Mouse (Mus musculus): Measurements from ENCODE around the gene Lrrc74a. TPM values are rescaled to one million over a fixed set of nuclear protein-coding genes. Genes with fewer than 3 reads are reported as not detected.

Lrrc74a gene
- total and polyA plus RNA-seq, 2 experiments: not detected

DNA sequence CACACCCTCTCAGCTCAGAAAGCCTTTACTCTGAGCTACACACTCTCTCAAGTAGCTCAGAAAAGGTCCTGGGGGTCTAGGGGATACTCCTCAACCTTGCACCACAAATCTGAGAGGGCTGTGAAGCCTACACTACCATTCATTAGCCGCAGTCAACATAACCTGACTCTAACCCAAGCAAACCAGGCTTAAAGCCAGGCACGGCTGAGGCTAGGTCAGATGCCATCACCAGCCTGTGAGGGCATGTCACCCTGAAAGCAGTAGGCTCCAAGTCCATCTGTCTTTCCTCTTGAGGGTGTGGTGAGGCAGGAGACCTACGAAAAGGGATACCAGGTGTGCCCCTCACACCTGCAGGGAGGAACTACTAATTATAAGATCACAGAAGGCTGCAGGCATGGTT lies 62.2 kb downstream of the Lrrc74a start:
- peaks cover 28% of the 10 kb centered on the region for H3K4me1 ChIP-seq (ENCODE audit: control insufficient read depth, insufficient read depth, low read length)
- TF ChIP-seq CTCF (IDR thresholded peaks at IDR 0.05; ENCODE audit: low read depth, low read length) (no peak), POLR2A (IDR thresholded peaks at IDR 0.05; ENCODE audit: extremely low read depth, insufficient read depth, low read length) (no peak)
- H3K27ac ChIP-seq (replicated peaks; ENCODE audit: insufficient read depth, low read depth, low read length): peak overlapping the region; percentile 41
- no peak overlapping the region for H3K9ac ChIP-seq (ENCODE audit: low read depth, low read length)
- no peak overlapping the region for H3K4me3 ChIP-seq (ENCODE audit: insufficient read depth, low read depth, low read length)
- peak; percentile 88 for DNase-seq (ENCODE audit: extremely low read depth, low read depth, low spot score)
- H3K27me3 ChIP-seq (ENCODE audit: control insufficient read depth, insufficient read depth, low read length): no peaks in the 10 kb centered on the region
- H3K36me3 ChIP-seq (ENCODE audit: control insufficient read depth, insufficient read depth, low read length): no peaks in the 10 kb centered on the region
- 23% methylated on average over 3 of the region's 3 CpGs for WGBS
- no peaks in the 10 kb centered on the region for H3K79me2 ChIP-seq (ENCODE audit: control insufficient read depth, insufficient read depth, low read length)

DNA sequence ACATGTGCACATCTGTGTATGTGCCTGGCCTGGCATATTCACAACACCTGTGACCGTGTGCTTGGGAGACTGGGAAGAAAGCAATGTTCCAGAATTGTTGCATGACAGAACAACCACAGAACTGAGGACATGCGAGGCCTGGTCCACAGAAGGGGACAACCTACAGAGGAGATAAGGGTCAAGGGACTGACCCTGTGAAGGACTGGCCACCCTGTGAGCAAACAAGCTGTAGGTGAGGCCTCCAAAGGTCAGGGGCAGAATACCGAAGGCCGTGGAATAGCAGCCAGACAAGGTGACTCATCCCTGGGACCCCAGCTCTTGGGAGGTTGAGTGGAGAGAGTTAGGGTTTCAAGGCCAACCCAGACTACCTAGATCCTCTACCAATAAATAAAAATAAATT lies 63.6 kb downstream of the Lrrc74a start:
- Histone ChIP-seq H3K4me1 (ENCODE audit: control insufficient read depth, insufficient read depth, low read length) (peaks cover 35% of the 10 kb centered on the region), H3K36me3 (ENCODE audit: control insufficient read depth, insufficient read depth, low read length) (no peaks in the 10 kb centered on the region), H3K27ac (replicated peaks; ENCODE audit: insufficient read depth, low read depth, low read length) (peak overlapping the region; percentile 14), H3K4me3 (ENCODE audit: insufficient read depth, low read depth, low read length) (no peak overlapping the region), H3K27me3 (ENCODE audit: control insufficient read depth, insufficient read depth, low read length) (no peaks in the 10 kb centered on the region), H3K9ac (ENCODE audit: low read depth, low read length) (no peak overlapping the region), H3K79me2 (ENCODE audit: control insufficient read depth, insufficient read depth, low read length) (no peaks in the 10 kb centered on the region)
- TF ChIP-seq POLR2A (IDR thresholded peaks at IDR 0.05; ENCODE audit: extremely low read depth, insufficient read depth, low read length): no peak
- no peak for TF ChIP-seq CTCF (IDR thresholded peaks at IDR 0.05; ENCODE audit: low read depth, low read length)
- DNase-seq (ENCODE audit: extremely low read depth, low read depth, low spot score): peak; percentile 73
- WGBS: 22% methylated on average over 4 of the region's 4 CpGs

DNA sequence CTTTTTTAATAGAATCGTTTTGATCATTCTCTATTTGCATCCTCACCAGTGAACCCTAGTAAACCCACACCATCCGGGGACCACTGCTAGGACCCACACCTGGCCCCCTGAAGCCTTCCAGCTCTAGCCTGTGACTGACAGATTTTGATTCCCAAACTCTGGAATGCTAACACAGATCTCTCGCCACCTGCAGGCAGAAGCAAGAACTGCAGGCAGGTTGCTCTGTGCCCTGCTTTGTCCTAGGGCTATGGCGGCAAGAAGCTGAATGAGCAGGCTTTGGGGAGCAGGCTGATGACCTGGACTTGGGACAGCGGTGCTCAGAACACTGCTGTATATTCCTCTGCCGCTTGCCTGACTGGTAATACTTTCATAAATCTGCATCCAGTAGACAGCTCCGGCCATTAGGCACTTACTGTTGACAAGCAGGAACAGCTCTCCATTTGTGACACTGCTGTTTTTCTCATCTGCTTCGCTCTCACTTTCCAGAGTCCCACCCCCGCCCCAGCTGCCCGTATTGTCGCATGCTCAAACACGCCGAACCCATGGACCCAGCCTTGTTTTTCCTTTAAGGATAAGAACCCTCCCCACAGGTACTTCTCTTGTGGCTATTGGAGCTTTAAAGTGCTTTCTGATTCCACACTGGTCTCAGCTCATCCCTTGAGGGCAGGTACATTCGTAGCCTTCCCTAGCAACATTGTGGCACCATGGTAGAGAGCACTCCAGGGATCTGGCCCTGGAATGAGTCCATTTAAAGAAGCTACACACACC lies 64.8 kb downstream of the Lrrc74a start:
- Histone ChIP-seq H3K4me3 (ENCODE audit: insufficient read depth, low read depth, low read length) (no peak overlapping the region), H3K9ac (ENCODE audit: low read depth, low read length) (peak overlapping the region; percentile 18; the same call in 1 of the 2 replicates), H3K79me2 (ENCODE audit: control insufficient read depth, insufficient read depth, low read length) (no peaks in the 10 kb centered on the region), H3K27ac (replicated peaks; ENCODE audit: insufficient read depth, low read depth, low read length) (peak overlapping the region; percentile 64), H3K27me3 (ENCODE audit: control insufficient read depth, insufficient read depth, low read length) (no peaks in the 10 kb centered on the region), H3K36me3 (ENCODE audit: control insufficient read depth, insufficient read depth, low read length) (no peaks in the 10 kb centered on the region), H3K4me1 (ENCODE audit: control insufficient read depth, insufficient read depth, low read length) (peaks cover 30% of the 10 kb centered on the region)
- WGBS: 21% methylated on average over 14 of the region's 14 CpGs
- TF ChIP-seq CTCF (IDR thresholded peaks at IDR 0.05; ENCODE audit: low read depth, low read length) (peak; percentile 93), POLR2A (IDR thresholded peaks at IDR 0.05; ENCODE audit: extremely low read depth, insufficient read depth, low read length) (no peak)
- DNase-seq (ENCODE audit: extremely low read depth, low read depth, low spot score): peak; percentile 78

DNA sequence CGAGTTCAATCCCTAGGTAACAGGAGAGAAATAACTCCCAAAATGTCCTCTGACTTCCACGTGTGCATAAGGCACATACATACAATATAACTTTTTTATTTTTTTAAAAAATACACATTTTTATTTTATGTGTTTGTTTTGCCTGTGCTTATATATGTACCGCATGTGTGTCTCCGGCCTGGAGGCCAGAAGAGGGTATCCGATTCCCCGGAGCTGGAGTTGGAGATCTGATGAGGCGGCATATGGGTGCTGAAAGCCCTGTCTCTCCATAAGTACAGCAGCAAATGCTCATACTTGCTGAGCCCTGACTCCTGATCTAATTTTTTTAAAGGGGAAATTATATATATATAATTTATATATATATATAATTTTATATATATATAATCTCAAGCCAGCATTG lies 65.6 kb downstream of the Lrrc74a start:
- Histone ChIP-seq H3K79me2 (ENCODE audit: control insufficient read depth, insufficient read depth, low read length) (no peaks in the 10 kb centered on the region), H3K27me3 (ENCODE audit: control insufficient read depth, insufficient read depth, low read length) (no peaks in the 10 kb centered on the region), H3K4me3 (ENCODE audit: insufficient read depth, low read depth, low read length) (no peak overlapping the region), H3K36me3 (ENCODE audit: control insufficient read depth, insufficient read depth, low read length) (no peaks in the 10 kb centered on the region), H3K27ac (replicated peaks; ENCODE audit: insufficient read depth, low read depth, low read length) (no peak overlapping the region), H3K9ac (ENCODE audit: low read depth, low read length) (no peak overlapping the region), H3K4me1 (ENCODE audit: control insufficient read depth, insufficient read depth, low read length) (peaks cover 30% of the 10 kb centered on the region)
- no peak for DNase-seq (ENCODE audit: extremely low read depth, low read depth, low spot score)
- WGBS: 91% methylated on average over 7 of the region's 7 CpGs
- TF ChIP-seq POLR2A (IDR thresholded peaks at IDR 0.05; ENCODE audit: extremely low read depth, insufficient read depth, low read length): no peak
- TF ChIP-seq CTCF (IDR thresholded peaks at IDR 0.05; ENCODE audit: low read depth, low read length): no peak

DNA sequence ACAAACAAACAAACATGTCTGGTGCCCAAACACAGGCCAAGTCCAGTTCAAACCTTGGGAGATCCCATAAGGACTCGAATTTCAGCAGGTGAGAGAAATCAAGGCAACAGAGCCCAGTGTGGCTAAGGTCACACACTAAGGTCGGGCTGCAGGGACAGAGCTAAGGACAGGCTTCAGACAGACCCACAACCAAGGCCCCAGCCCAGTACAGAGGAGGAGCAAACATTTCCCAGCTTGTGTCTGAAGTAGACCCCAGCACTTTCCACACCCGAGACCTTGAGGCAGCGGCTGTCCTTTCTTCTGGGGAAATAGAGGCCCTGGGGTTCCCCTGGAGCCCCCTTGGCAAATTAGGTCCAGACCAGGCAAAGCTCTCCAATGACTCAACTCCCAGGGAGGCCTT lies 66.2 kb downstream of the Lrrc74a start:
- Histone ChIP-seq H3K27ac (replicated peaks; ENCODE audit: insufficient read depth, low read depth, low read length) (peak overlapping the region; percentile 85), H3K4me1 (ENCODE audit: control insufficient read depth, insufficient read depth, low read length) (peaks cover 30% of the 10 kb centered on the region), H3K79me2 (ENCODE audit: control insufficient read depth, insufficient read depth, low read length) (no peaks in the 10 kb centered on the region), H3K27me3 (ENCODE audit: control insufficient read depth, insufficient read depth, low read length) (no peaks in the 10 kb centered on the region), H3K36me3 (ENCODE audit: control insufficient read depth, insufficient read depth, low read length) (no peaks in the 10 kb centered on the region), H3K4me3 (ENCODE audit: insufficient read depth, low read depth, low read length) (no peak overlapping the region), H3K9ac (ENCODE audit: low read depth, low read length) (peak overlapping the region; percentile 9)
- 44% methylated on average over 4 of the region's 4 CpGs for WGBS
- TF ChIP-seq POLR2A (IDR thresholded peaks at IDR 0.05; ENCODE audit: extremely low read depth, insufficient read depth, low read length) (no peak), CTCF (IDR thresholded peaks at IDR 0.05; ENCODE audit: low read depth, low read length) (no peak)
- peak; percentile 58 for DNase-seq (ENCODE audit: extremely low read depth, low read depth, low spot score)

DNA sequence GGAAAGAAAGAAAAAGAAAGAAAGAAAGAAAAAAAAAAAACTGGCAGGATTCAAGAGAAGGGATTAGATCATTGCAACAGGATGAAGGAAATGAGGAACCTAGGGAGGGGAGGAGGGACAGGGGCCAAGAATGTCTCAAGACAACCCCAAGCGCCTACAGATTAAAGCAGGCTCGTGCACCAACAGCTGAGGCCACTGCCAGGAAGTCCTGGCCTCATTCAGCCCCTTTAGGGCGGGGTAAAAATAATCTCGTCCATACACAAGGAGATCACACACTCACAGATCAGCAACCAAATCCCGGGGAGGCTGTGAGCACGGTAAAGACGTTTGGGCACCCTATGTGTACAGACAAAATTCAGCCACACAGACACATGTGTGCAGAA lies 66.6 kb downstream of the Lrrc74a start:
- Histone ChIP-seq H3K4me1 (ENCODE audit: control insufficient read depth, insufficient read depth, low read length) (peaks cover 29% of the 10 kb centered on the region), H3K4me3 (ENCODE audit: insufficient read depth, low read depth, low read length) (no peak overlapping the region), H3K9ac (ENCODE audit: low read depth, low read length) (peak overlapping the region; percentile 40), H3K27me3 (ENCODE audit: control insufficient read depth, insufficient read depth, low read length) (no peaks in the 10 kb centered on the region), H3K79me2 (ENCODE audit: control insufficient read depth, insufficient read depth, low read length) (no peaks in the 10 kb centered on the region), H3K36me3 (ENCODE audit: control insufficient read depth, insufficient read depth, low read length) (no peaks in the 10 kb centered on the region), H3K27ac (replicated peaks; ENCODE audit: insufficient read depth, low read depth, low read length) (peak overlapping the region; percentile 85)
- TF ChIP-seq CTCF (IDR thresholded peaks at IDR 0.05; ENCODE audit: low read depth, low read length) (no peak), POLR2A (IDR thresholded peaks at IDR 0.05; ENCODE audit: extremely low read depth, insufficient read depth, low read length) (0 out of 2 replicates have a peak, but pooled peaks have one; percentile 23)
- WGBS: under 1% methylated on average over 7 of the region's 7 CpGs
- no peak for DNase-seq (ENCODE audit: extremely low read depth, low read depth, low spot score)
